Mouse (Mus musculus): Measurements from ENCODE around the gene Ubash3a. TPM values are rescaled to one million over a fixed set of nuclear protein-coding genes. Genes with fewer than 3 reads are reported as not detected.

Gene Ubash3a
- total RNA-seq, 2 experiments from 2014 or later = 5.0 to 12.2 TPM

DNA sequence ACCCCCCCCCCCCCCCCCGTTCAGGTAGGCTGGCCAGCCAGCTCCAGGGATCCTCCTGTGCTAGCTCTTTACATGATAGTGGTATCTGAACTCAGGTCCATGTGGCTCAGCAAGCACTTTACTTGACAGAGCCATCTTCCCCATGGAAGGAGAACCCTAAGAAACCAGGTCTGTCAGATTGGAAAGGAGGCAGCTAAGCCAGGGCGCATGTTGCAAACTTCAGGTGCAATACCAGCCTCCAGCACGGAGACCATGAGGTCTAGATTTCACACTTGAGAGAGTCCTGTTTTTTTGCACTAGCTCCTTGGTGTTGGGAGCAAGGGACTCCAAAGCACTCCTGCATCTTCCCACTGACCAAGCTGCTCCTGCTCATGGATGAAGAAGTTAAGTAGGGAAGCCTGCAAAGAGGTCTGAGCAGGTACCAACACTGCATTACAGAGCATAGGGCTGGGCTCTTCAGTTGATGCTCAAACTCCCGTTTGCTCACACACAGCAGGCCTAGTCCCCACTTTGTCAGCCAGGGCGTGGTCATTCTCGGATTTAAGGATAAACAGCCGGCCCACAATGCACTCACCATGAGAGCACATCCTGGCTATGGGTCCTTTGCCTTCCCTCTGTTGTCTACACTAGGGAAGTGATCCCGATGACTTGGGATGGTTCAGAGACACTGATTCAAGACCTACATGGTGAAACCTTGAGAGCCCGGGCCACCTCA, 68.7 kb downstream of the Ubash3a start:
- ATAC-seq (replicated peaks; ENCODE audit: low FRiP score, poor library complexity, severe bottlenecking) = no peak

- ATAC-seq (replicated peaks; ENCODE audit: low FRiP score, poor library complexity, severe bottlenecking) = peak; percentile 62
Measured at GRCm38 (mm10) chr17:31276922-31277918, 69.5 kb downstream of the Ubash3a start, which contains the start of gene Rsph1. Gene Rsph1 (minus strand): TSS chr17:31277383.

DNA sequence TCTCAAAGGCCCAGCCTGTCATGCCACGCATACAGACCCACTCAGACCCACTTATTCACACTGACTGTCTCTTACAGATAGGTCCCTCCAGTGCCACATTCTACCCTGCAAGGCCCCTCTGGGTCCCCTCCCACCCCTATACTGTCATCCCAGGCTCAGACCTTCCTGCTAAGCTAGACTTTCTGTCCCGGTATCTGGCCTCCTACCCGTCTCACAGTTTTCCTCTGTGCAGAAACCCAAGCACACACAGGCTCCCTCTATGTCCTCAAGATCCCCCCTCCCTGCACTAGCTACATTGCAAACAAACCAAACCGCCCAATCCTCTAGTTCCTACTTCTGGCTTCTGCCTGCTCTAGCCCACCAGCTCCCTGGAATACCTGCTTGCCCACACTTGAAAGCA, 70.3 kb downstream of the Ubash3a start:
- no peak for ATAC-seq (replicated peaks; ENCODE audit: low FRiP score, poor library complexity, severe bottlenecking)

DNA sequence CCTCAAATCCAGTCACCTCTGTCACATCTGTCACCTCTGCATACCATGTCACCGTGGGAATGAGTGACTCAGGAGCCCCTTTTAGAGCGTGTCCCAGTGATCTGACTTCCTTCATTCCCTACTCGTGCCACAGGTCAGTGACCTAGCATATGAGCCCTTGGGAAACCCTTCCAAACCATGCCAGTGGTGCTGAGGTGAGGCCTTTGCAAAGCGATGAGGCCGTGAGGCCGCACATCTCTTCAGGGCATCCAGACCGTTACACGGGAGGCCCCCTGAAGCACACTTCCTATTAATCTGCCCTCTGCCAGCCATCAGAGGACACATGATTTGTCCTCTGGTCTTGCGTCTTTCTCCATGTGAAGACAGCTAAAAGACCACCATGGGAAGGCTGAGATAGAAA, 71.9 kb downstream of the Ubash3a start:
- no peak for ATAC-seq (replicated peaks; ENCODE audit: low FRiP score, poor library complexity, severe bottlenecking)

DNA sequence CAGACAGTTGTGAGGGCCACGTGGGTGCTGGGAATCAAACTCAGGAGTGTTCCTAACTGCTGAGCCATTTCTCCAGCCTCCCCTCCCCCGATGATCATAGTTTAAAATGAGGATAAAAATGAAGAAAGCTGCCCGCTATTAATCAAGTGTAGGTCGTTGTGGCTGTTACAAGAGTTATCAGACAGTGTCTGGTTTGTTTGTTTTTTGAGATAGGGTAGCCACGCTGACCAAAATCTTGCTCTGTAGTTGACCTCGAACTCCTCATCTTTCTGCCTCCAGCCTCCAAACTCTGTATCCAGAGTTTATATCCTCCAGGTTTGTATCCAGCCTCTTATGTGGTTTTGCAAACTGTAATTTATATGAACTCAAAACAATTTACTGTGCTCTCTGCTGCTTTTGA, 72.6 kb downstream of the Ubash3a start:
- ATAC-seq (replicated peaks; ENCODE audit: low FRiP score, poor library complexity, severe bottlenecking) = no peak

GRCm38 (mm10) chr17:31281830-31282686, 74.4 kb downstream of the Ubash3a start:
- ATAC-seq (replicated peaks; ENCODE audit: low FRiP score, poor library complexity, severe bottlenecking) = no peak

GRCm38 (mm10) chr17:31282687-31283053, 75.0 kb downstream of the Ubash3a start:
- ATAC-seq (replicated peaks; ENCODE audit: low FRiP score, poor library complexity, severe bottlenecking) = no peak

DNA sequence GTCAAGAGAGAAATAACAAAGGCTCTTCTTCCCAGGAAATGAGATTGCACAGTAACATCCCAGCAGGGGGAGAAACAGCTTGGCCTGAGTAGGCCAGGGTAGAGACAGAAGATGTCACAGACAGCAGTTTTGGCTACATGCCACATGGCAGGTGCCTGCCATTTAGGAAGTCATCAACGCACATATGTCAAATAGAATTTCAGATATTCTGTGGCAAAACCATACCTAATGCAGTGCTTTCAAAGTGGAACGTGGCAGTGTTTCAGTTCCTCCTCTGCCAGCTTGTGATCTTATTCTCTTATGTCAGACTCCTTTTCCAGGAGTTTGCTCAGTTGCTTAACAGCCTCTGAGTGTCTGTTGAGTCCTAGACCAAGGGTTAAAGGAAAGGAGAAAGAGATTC, 78.2 kb downstream of the Ubash3a start:
- ATAC-seq (replicated peaks; ENCODE audit: low FRiP score, poor library complexity, severe bottlenecking) = no peak

DNA sequence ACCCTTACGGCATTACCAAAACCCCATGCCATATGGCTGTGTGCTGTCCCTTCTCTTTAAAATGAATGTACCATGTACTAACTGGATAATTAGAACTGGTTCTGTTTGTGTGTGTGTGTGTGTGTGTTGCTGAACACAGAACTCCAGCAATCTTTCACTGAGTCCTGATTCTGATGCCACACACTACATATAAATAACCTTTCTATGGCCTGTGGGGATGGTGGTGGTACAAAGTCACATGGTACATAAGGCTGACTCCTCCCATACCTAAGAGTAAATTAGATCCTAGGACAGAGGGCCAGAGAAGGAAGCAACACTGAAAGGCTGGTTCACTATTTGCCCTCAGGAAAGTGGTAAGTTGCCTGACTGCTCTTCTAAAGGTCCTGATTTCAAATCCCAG, 78.8 kb downstream of the Ubash3a start, which contains the start of gene Slc37a1:
Gene Slc37a1, plus strand, starts transcription at position 301 of the 400 bp plus-strand sequence.
- ATAC-seq (replicated peaks; ENCODE audit: low FRiP score, poor library complexity, severe bottlenecking) = no peak

- ATAC-seq (replicated peaks; ENCODE audit: low FRiP score, poor library complexity, severe bottlenecking) = no peak
Measured at GRCm38 (mm10) chr17:31287216-31287615, 79.5 kb downstream of the Ubash3a start.

DNA sequence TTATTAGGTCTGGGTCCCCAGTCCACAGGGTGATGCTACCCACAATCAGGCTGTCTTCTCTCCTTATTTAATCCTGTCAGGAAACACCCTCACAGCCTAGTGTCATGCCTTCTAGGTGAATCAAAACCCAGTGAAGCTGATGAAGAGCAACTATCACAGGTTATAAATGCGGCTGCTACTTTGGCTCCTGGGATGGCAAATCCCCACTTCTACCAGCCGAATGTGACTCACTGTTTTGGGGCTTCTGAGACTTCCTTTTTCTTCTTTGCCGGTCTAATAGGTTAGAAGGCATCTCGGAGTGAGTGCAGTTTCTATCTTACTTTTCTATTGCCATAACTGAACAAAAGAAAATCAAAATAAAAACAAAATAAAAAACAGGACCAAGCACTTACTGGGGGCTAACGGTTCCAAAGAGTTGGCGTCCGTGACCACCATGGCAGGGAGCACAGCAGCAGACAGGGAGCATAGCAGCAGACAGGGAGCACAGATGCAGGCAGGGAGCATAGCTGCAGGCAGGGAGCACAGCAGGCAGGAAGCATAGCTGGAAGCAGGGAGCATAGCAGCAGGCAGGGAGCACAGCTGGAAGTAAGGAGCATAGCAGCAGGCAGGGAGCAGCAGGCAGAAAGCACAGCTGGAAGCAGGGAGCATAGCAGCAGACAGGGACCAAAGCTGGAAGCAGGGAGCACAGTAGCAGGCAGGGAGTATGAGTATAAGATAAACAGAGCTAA, 81.5 kb downstream of the Ubash3a start:
- ATAC-seq (replicated peaks; ENCODE audit: low FRiP score, poor library complexity, severe bottlenecking) = no peak

GRCm38 (mm10) chr17:31290311-31290710, 82.6 kb downstream of the Ubash3a start:
- ATAC-seq (replicated peaks; ENCODE audit: low FRiP score, poor library complexity, severe bottlenecking) = no peak

- no peak for ATAC-seq (replicated peaks; ENCODE audit: low FRiP score, poor library complexity, severe bottlenecking)
Measured at GRCm38 (mm10) chr17:31290859-31291258, 83.2 kb downstream of the Ubash3a start.

- no peak for ATAC-seq (replicated peaks; ENCODE audit: low FRiP score, poor library complexity, severe bottlenecking)
Measured at GRCm38 (mm10) chr17:31294363-31295214, 86.9 kb downstream of the Ubash3a start.

- peak; percentile 64 for ATAC-seq (replicated peaks; ENCODE audit: low FRiP score, poor library complexity, severe bottlenecking)
Measured at GRCm38 (mm10) chr17:31295215-31295891, 87.7 kb downstream of the Ubash3a start.

- peak; percentile 72 for ATAC-seq (replicated peaks; ENCODE audit: low FRiP score, poor library complexity, severe bottlenecking)
Measured at GRCm38 (mm10) chr17:31295892-31296781, 88.5 kb downstream of the Ubash3a start.

Measured in erythroid progenitor cell, adult 5-6 weeks (primary cell).